Mouse (Mus musculus): ENCODE results near the gene Cntnap2. TPM values are rescaled to one million over a fixed set of nuclear protein-coding genes. Genes with fewer than 3 reads are reported as not detected.

The Cntnap2 gene
- polyA plus RNA-seq, 1 experiment from 2014 or later, result 1.5 TPM

- H3K4me1 ChIP-seq, result no peaks in the 10 kb centered on the region
- no peaks in the 10 kb centered on the region for H3K9me3 ChIP-seq (replicated peaks)
- DNase-seq (ENCODE audit: low spot score), result no peak
- 95% methylated on average over 1 of the region's 1 CpGs for WGBS
- H3K36me3 ChIP-seq, result no peaks in the 10 kb centered on the region
- no peaks in the 10 kb centered on the region for H3K27me3 ChIP-seq (ENCODE audit: low read depth, poor library complexity, severe bottlenecking)
- no peak overlapping the region for H3K4me3 ChIP-seq
- no peak overlapping the region for H3K27ac ChIP-seq
These were observed 931.9 kb downstream of the Cntnap2 start for GRCm38 (mm10) chr6:45991086-45991485.

- Histone ChIP-seq H3K27ac (no peak overlapping the region), H3K4me3 (no peak overlapping the region), H3K4me1 (no peaks in the 10 kb centered on the region), H3K9me3 (replicated peaks) (no peaks in the 10 kb centered on the region), H3K36me3 (no peaks in the 10 kb centered on the region), H3K27me3 (ENCODE audit: low read depth, poor library complexity, severe bottlenecking) (no peaks in the 10 kb centered on the region)
- DNase-seq (ENCODE audit: low spot score), result no peak
- 85% methylated on average over 2 of the region's 2 CpGs for WGBS
These were observed 963.5 kb downstream of the Cntnap2 start for GRCm38 (mm10) chr6:46022515-46023143.

DNA sequence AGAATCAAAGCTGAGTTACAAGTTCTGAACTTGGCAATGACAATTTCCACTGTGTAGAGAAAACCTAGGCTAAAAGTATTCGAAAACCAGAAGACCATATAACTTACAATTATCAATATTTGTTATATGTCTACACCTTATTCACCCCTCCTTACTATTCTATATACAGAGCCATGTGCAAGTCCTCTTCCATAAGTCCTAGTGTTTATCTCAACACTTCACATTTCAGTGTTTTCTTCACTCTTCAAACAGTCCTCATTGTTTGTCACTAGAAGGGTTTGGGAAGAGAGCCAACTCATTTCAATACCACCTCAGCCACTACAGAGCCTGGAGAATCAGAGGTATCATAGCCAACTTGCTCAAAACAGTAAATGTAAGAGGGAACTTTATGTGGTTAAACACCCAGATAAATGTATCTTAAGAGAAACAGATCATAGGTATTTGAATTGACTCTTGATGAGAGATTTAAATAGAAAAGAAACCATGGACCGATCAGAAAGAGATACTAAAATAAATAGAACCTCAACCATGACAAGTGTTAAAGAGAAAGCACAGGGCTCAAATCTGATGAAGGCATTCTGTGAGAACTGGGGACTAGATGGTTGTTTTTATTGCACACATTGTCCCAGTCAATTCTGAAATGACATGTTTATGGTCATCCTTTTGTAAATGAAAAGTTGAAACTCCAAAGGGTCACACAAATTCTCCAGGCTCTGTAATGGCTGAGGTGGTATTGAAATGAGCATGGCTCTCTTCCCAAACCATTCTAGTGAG is 972.9 kb downstream of the Cntnap2 start:
- no peaks in the 10 kb centered on the region for H3K9me3 ChIP-seq (replicated peaks)
- H3K27me3 ChIP-seq (ENCODE audit: low read depth, poor library complexity, severe bottlenecking), result no peaks in the 10 kb centered on the region
- DNase-seq (ENCODE audit: low spot score), result no peak
- H3K4me1 ChIP-seq, result no peaks in the 10 kb centered on the region
- no peak overlapping the region for H3K4me3 ChIP-seq
- 74% methylated on average over 2 of the region's 2 CpGs for WGBS
- no peaks in the 10 kb centered on the region for H3K36me3 ChIP-seq
- no peak overlapping the region for H3K27ac ChIP-seq

GRCm38 (mm10) chr6:46033108-46033507 is 974.0 kb downstream of the Cntnap2 start:
- Histone ChIP-seq H3K4me1 (no peaks in the 10 kb centered on the region), H3K9me3 (replicated peaks) (no peaks in the 10 kb centered on the region), H3K4me3 (no peak overlapping the region), H3K27me3 (ENCODE audit: low read depth, poor library complexity, severe bottlenecking) (no peaks in the 10 kb centered on the region), H3K36me3 (no peaks in the 10 kb centered on the region), H3K27ac (no peak overlapping the region)
- WGBS, result 85% methylated on average over 2 of the region's 2 CpGs
- DNase-seq (ENCODE audit: low spot score), result no peak

DNA sequence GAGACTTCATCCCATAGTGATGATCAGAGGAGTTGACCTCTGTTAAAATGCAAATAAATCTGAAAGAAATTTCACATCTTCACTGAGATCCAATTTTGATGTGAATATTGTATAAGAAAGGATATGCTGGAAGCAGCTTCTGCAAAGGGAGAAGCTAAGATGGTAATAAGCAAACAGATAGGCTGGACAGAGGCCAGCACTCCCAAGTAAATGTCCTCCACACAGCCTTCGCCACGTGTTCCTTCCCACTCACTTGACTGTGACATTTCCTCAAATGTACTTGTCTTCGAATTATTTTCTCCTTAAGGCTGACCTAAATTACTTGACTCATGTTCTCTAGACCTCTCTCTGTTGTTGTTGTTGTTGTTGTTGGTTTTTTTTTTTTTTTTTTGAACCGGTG is 981.5 kb downstream of the Cntnap2 start:
- no peak for DNase-seq (ENCODE audit: low spot score)
- 90% methylated on average over 4 of the region's 4 CpGs for WGBS
- Histone ChIP-seq H3K4me3 (no peak overlapping the region), H3K36me3 (no peaks in the 10 kb centered on the region), H3K27ac (no peak overlapping the region), H3K4me1 (no peaks in the 10 kb centered on the region), H3K27me3 (ENCODE audit: low read depth, poor library complexity, severe bottlenecking) (no peaks in the 10 kb centered on the region), H3K9me3 (replicated peaks) (no peaks in the 10 kb centered on the region)

- H3K4me1 ChIP-seq, result no peaks in the 10 kb centered on the region
- WGBS, result 94% methylated on average over 2 of the region's 2 CpGs
- no peak overlapping the region for H3K4me3 ChIP-seq
- no peaks in the 10 kb centered on the region for H3K36me3 ChIP-seq
- H3K27me3 ChIP-seq (ENCODE audit: low read depth, poor library complexity, severe bottlenecking), result no peaks in the 10 kb centered on the region
- H3K27ac ChIP-seq, result no peak overlapping the region
- DNase-seq (ENCODE audit: low spot score), result no peak
- H3K9me3 ChIP-seq (replicated peaks), result no peaks in the 10 kb centered on the region
These were observed 1021.1 kb downstream of the Cntnap2 start for GRCm38 (mm10) chr6:46080236-46080635.

GRCm38 (mm10) chr6:46081432-46081831 is 1022.3 kb downstream of the Cntnap2 start:
- Histone ChIP-seq H3K27me3 (ENCODE audit: low read depth, poor library complexity, severe bottlenecking) (no peaks in the 10 kb centered on the region), H3K4me1 (no peaks in the 10 kb centered on the region), H3K36me3 (no peaks in the 10 kb centered on the region), H3K4me3 (no peak overlapping the region), H3K9me3 (replicated peaks) (no peaks in the 10 kb centered on the region), H3K27ac (no peak overlapping the region)
- no peak for DNase-seq (ENCODE audit: low spot score)

GRCm38 (mm10) chr6:46143189-46143841 is 1084.2 kb downstream of the Cntnap2 start:
- Histone ChIP-seq H3K27me3 (ENCODE audit: low read depth, poor library complexity, severe bottlenecking) (no peaks in the 10 kb centered on the region), H3K4me1 (peaks cover 4% of the 10 kb centered on the region; the same call in 1 of the 2 replicates), H3K27ac (no peak overlapping the region), H3K4me3 (no peak overlapping the region), H3K36me3 (no peaks in the 10 kb centered on the region), H3K9me3 (replicated peaks) (no peaks in the 10 kb centered on the region)
- WGBS, result 96% methylated on average over 1 of the region's 1 CpGs
- no peak for DNase-seq (ENCODE audit: low spot score)

- no peaks in the 10 kb centered on the region for H3K4me1 ChIP-seq
- 73% methylated on average over 1 of the region's 1 CpGs for WGBS
- H3K4me3 ChIP-seq, result no peak overlapping the region
- H3K9me3 ChIP-seq (replicated peaks), result no peaks in the 10 kb centered on the region
- no peaks in the 10 kb centered on the region for H3K27me3 ChIP-seq (ENCODE audit: low read depth, poor library complexity, severe bottlenecking)
- DNase-seq (ENCODE audit: low spot score), result no peak
- no peaks in the 10 kb centered on the region for H3K36me3 ChIP-seq
- H3K27ac ChIP-seq, result no peak overlapping the region
These were observed 1107.7 kb downstream of the Cntnap2 start for GRCm38 (mm10) chr6:46166837-46167236.

DNA sequence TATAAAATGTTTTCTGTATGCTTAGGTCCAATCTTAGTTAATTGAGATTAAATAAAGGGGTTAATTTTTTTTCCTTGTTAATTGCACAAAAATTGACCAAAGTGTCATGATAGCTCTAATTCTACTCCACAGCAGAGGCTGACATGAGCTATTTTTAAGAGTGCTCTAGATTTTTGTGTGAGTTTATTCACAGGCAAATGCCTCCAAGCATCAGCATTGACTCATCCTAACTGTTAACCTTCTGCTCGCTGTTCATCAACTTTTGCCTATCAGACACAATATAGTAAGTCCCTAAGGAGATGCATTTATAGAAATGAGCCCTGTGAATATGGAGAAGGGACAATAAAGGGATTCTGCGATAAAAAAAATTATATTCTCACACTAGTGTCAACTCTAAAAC is 1138.1 kb downstream of the Cntnap2 start:
- no peak for DNase-seq (ENCODE audit: low spot score)
- H3K27ac ChIP-seq, result no peak overlapping the region
- no peaks in the 10 kb centered on the region for H3K27me3 ChIP-seq (ENCODE audit: low read depth, poor library complexity, severe bottlenecking)
- H3K36me3 ChIP-seq, result no peaks in the 10 kb centered on the region
- H3K4me3 ChIP-seq, result no peak overlapping the region
- no peaks in the 10 kb centered on the region for H3K9me3 ChIP-seq (replicated peaks)
- H3K4me1 ChIP-seq, result no peaks in the 10 kb centered on the region
- WGBS, result 94% methylated on average over 2 of the region's 2 CpGs

- Histone ChIP-seq H3K4me3 (no peak overlapping the region), H3K27me3 (ENCODE audit: low read depth, poor library complexity, severe bottlenecking) (no peaks in the 10 kb centered on the region), H3K36me3 (no peaks in the 10 kb centered on the region), H3K4me1 (no peaks in the 10 kb centered on the region), H3K27ac (no peak overlapping the region), H3K9me3 (replicated peaks) (no peaks in the 10 kb centered on the region)
- 91% methylated on average over 4 of the region's 4 CpGs for WGBS
- DNase-seq (ENCODE audit: low spot score), result no peak
These were observed 1142.7 kb downstream of the Cntnap2 start for GRCm38 (mm10) chr6:46201828-46202227.

DNA sequence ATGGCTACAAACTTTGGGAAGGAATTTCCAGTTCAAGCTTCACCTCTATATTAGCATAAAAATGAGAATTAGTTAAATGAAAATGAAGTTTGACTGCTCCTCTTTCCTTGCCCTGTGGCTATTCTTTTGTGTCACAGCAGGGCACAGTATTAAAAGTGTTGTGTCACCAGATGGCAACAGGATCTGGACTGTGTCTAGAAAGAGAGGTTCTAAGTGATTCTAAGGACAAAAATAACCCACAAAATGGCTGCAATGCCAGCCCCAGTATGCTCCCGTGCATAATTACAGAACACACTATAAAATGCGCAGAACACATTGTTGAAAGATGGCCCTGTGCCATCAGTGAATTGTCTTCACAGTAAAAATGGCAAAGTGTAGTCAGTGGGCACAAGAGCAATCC is 1146.4 kb downstream of the Cntnap2 start:
- Histone ChIP-seq H3K9me3 (replicated peaks) (no peaks in the 10 kb centered on the region), H3K27ac (no peak overlapping the region), H3K4me1 (no peaks in the 10 kb centered on the region), H3K36me3 (no peaks in the 10 kb centered on the region), H3K4me3 (no peak overlapping the region), H3K27me3 (ENCODE audit: low read depth, poor library complexity, severe bottlenecking) (no peaks in the 10 kb centered on the region)
- 80% methylated on average over 2 of the region's 2 CpGs for WGBS
- DNase-seq (ENCODE audit: low spot score), result no peak

DNA sequence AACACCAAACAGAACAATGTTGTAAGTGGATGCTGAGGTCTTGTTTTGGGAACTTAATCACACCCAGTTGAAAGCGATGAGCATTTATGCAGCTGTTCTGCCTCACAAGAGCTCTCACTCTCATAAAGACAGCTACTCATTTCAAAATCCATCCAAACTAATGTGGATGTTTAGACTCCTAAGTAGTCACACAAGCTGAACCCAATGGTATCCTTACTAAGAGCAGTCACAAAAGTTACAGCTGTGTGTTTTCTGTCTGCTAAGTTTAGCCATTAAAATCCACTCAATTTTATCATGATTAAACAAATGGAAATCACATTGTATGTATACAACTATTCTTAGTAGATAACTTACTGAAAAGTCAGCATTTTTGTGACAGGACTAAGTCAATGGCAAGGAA is 1173.7 kb downstream of the Cntnap2 start:
- Histone ChIP-seq H3K27me3 (ENCODE audit: low read depth, poor library complexity, severe bottlenecking) (no peaks in the 10 kb centered on the region), H3K4me1 (no peaks in the 10 kb centered on the region), H3K4me3 (no peak overlapping the region), H3K36me3 (no peaks in the 10 kb centered on the region), H3K9me3 (replicated peaks) (no peaks in the 10 kb centered on the region), H3K27ac (no peak overlapping the region)
- DNase-seq (ENCODE audit: low spot score), result no peak
- WGBS, result 94% methylated on average over 1 of the region's 1 CpGs
